Mouse (Mus musculus): ENCODE measurements around the gene Trim40. TPM values are rescaled to one million over a fixed set of nuclear protein-coding genes. Genes with fewer than 3 reads are reported as not detected.

The Trim40 gene
- polyA plus RNA-seq, 1 experiment from 2014 or later, result 0.08 TPM

DNA sequence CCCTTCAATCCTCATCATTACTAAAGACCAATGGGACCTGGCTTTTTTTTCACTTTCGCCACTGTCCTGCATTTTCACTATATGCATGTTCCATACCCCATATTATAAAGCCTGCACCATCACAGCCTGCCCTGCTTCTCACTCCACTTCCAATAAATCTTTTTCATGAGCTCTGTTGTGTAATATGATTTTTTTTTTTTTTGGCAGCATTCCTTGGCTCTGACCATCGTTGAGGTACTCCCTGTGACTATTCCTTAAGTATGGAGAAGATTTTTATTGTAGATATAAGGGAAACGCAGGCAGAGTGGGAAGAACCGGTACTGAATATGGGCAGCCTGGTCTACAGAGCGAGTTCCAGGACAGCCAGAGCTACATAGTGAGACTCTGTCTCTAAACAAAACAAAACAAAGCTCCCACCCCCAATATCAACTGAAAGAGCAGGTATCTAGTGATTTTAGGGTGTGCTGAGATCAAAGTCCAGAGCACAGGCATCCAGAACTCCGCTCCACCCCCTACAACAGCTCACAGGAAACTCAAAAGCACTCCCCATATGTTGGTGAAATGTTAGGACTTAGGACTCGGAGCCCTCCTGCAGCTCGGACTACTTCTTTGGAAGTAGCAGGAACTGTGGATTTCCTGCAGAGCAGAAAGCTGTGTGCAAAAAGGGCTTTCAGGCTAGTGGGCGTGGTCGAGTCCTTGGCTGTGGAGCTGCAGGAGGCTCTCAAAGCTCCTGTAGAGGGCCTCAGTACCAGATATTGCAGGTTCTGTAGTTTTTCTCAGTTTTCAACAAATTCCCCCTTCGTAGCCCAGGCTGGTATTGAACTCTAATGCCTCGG lies 54.1 kb downstream of the Trim40 start:
- H3K36me3 ChIP-seq, result no peaks in the 10 kb centered on the region
- WGBS, result 31% methylated on average over 12 of the region's 12 CpGs
- peak overlapping the region; percentile 73 for H3K4me3 ChIP-seq (replicated peaks)
- H3K27me3 ChIP-seq (replicated peaks), result no peaks in the 10 kb centered on the region
- H3K27ac ChIP-seq, result peak overlapping the region; percentile 92
- H3K4me1 ChIP-seq, result peaks cover 10% of the 10 kb centered on the region
- ATAC-seq (ENCODE audit: insufficient read depth, low FRiP score, low read depth), result no peak
- H3K4me2 ChIP-seq, result peak overlapping the region; percentile 69
- H3K9ac ChIP-seq, result no peak overlapping the region
- H3K9me3 ChIP-seq, result no peaks in the 10 kb centered on the region

DNA sequence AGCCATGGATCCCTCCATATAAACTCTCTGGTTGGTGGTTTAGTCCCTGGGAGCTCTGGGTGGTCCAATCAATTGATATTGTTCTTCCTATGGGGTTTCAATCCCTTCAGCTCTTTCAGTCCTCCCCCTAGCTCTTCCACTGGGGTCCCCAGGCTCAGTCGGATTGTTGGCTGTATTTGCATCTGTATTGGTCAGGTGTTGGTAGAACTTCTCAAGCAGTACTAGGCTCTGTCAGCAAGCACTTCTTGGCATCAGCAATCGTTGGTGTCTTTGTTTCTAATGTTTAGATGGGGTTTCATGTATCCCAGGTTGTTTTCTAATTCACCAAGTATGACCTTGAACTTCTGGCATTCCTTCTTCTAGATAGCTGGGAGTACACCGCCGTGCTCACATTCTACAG lies 57.2 kb downstream of the Trim40 start:
- Histone ChIP-seq H3K4me2 (no peak overlapping the region), H3K4me3 (replicated peaks) (no peak overlapping the region), H3K27me3 (replicated peaks) (no peaks in the 10 kb centered on the region), H3K9ac (no peak overlapping the region), H3K36me3 (no peaks in the 10 kb centered on the region), H3K4me1 (peaks cover 10% of the 10 kb centered on the region), H3K27ac (no peak overlapping the region), H3K9me3 (no peaks in the 10 kb centered on the region)
- no peak for ATAC-seq (ENCODE audit: insufficient read depth, low FRiP score, low read depth)
- 51% methylated on average over 4 of the region's 4 CpGs for WGBS

Other genes with a start within 250 kb of the Trim40 start
- not detected in 2 replicates for gene H2-M9, start 247.5 kb downstream of the Trim40 start, polyA plus RNA-seq (2015; fragmentation: Nextera tagmentation; extraction: Ambion mirVana)
- not detected in 2 replicates for gene H2-M1, start 217.9 kb downstream of the Trim40 start, polyA plus RNA-seq (2015; fragmentation: Nextera tagmentation; extraction: Ambion mirVana)
- gene H2-M10.5, start 117.2 kb downstream of the Trim40 start, polyA plus RNA-seq (2015; fragmentation: Nextera tagmentation; extraction: Ambion mirVana), result not detected in 2 replicates
- gene H2-M10.6, start 78.0 kb downstream of the Trim40 start, polyA plus RNA-seq (2015; fragmentation: Nextera tagmentation; extraction: Ambion mirVana), result not detected in 2 replicates
- gene Trim26, start 53.0 kb downstream of the Trim40 start, polyA plus RNA-seq (2015; fragmentation: Nextera tagmentation; extraction: Ambion mirVana), result 41.0 and 42.2 TPM in 2 replicates
- gene Trim15, start 22.9 kb downstream of the Trim40 start, polyA plus RNA-seq (2015; fragmentation: Nextera tagmentation; extraction: Ambion mirVana), result 1.2 and 1.4 TPM in 2 replicates
- gene Trim10, start 20.5 kb downstream of the Trim40 start, polyA plus RNA-seq (2015; fragmentation: Nextera tagmentation; extraction: Ambion mirVana), result 9.3 and 25.4 TPM in 2 replicates
- gene Trim31, start 8.0 kb upstream of the Trim40 start, polyA plus RNA-seq (2015; fragmentation: Nextera tagmentation; extraction: Ambion mirVana), result 9.3 and 11.8 TPM in 2 replicates
- gene Rnf39, start 52.8 kb upstream of the Trim40 start, polyA plus RNA-seq (2015; fragmentation: Nextera tagmentation; extraction: Ambion mirVana), result 0.88 and 2.4 TPM in 2 replicates
- 102 and 116 TPM in 2 replicates for gene Ppp1r11, start 61.6 kb upstream of the Trim40 start, polyA plus RNA-seq (2015; fragmentation: Nextera tagmentation; extraction: Ambion mirVana)
- 75.9 and 77.4 TPM in 2 replicates for gene Znrd1, start 68.4 kb upstream of the Trim40 start, polyA plus RNA-seq (2015; fragmentation: Nextera tagmentation; extraction: Ambion mirVana)
- gene Znrd1as, start 68.5 kb upstream of the Trim40 start, polyA plus RNA-seq (2015; fragmentation: Nextera tagmentation; extraction: Ambion mirVana), result 5.6 and 6.1 TPM in 2 replicates
- gene 2410137M14Rik, start 91.1 kb upstream of the Trim40 start, polyA plus RNA-seq (2015; fragmentation: Nextera tagmentation; extraction: Ambion mirVana), result not detected in 2 replicates
- gene H2-M5, start 99.4 kb upstream of the Trim40 start, polyA plus RNA-seq (2015; fragmentation: Nextera tagmentation; extraction: Ambion mirVana), result 0.27 and 0.37 TPM in 2 replicates
- 60.0 and 63.7 TPM in 2 replicates for gene Zfp57, start 111.0 kb upstream of the Trim40 start, polyA plus RNA-seq (2015; fragmentation: Nextera tagmentation; extraction: Ambion mirVana)
- gene Mog, start 133.3 kb upstream of the Trim40 start, polyA plus RNA-seq (2015; fragmentation: Nextera tagmentation; extraction: Ambion mirVana), result 0.10 and 0.13 TPM in 2 replicates
- gene Gabbr1, start 155.8 kb upstream of the Trim40 start, polyA plus RNA-seq (2015; fragmentation: Nextera tagmentation; extraction: Ambion mirVana), result 8.6 and 11.2 TPM in 2 replicates
- gene Olfr90, start 198.4 kb upstream of the Trim40 start, polyA plus RNA-seq (2015; fragmentation: Nextera tagmentation; extraction: Ambion mirVana), result not detected in 2 replicates
- not detected in 2 replicates for gene Olfr91, start 208.2 kb upstream of the Trim40 start, polyA plus RNA-seq (2015; fragmentation: Nextera tagmentation; extraction: Ambion mirVana)
- not detected in 2 replicates for gene Olfr92, start 230.0 kb upstream of the Trim40 start, polyA plus RNA-seq (2015; fragmentation: Nextera tagmentation; extraction: Ambion mirVana)